Mouse (Mus musculus): ENCODE measurements at regions not wholly inside any gene's neighbourhood (a gene's known extent, or its start where the extent isn't known, plus 50 kb on each side); places are given as distances from the start of the nearest gene placed in this dataset.

- no peak for DNase-seq (ENCODE audit: low spot score)
These were observed 239.1 kb upstream of the Nsun2 start for GRCm38 (mm10) chr13:69294483-69294882.

GRCm38 (mm10) chr13:69303316-69303715 lies 230.2 kb upstream of the Nsun2 start:
- DNase-seq (ENCODE audit: low spot score): no peak

- no peak for DNase-seq (ENCODE audit: low spot score)
These were observed 203.0 kb upstream of the Nsun2 start for GRCm38 (mm10) chr13:69330412-69331000.

- DNase-seq (ENCODE audit: low spot score): no peak
These were observed 201.8 kb upstream of the Nsun2 start for GRCm38 (mm10) chr13:69331537-69332435.

GRCm38 (mm10) chr13:69343806-69344205 lies 189.7 kb upstream of the Nsun2 start:
- DNase-seq (ENCODE audit: low spot score): no peak

GRCm38 (mm10) chr13:69357435-69357834 lies 176.1 kb upstream of the Nsun2 start:
- no peak for DNase-seq (ENCODE audit: low spot score)

- no peak for DNase-seq (ENCODE audit: low spot score)
These were observed 167.6 kb upstream of the Nsun2 start for GRCm38 (mm10) chr13:69365880-69366490.

GRCm38 (mm10) chr13:69373101-69373815 lies 160.3 kb upstream of the Nsun2 start:
- DNase-seq (ENCODE audit: low spot score): no peak

GRCm38 (mm10) chr13:69373816-69374142 lies 159.8 kb upstream of the Nsun2 start:
- DNase-seq (ENCODE audit: low spot score): no peak

- DNase-seq (ENCODE audit: low spot score): peak; percentile 50
These were observed 153.1 kb upstream of the Nsun2 start for GRCm38 (mm10) chr13:69380403-69380802.

GRCm38 (mm10) chr13:69384767-69385166 lies 148.8 kb upstream of the Nsun2 start:
- DNase-seq (ENCODE audit: low spot score): no peak

GRCm38 (mm10) chr13:69392917-69393827 lies 140.4 kb upstream of the Nsun2 start:
- DNase-seq (ENCODE audit: low spot score): no peak

GRCm38 (mm10) chr13:69394544-69394943 lies 139.0 kb upstream of the Nsun2 start:
- DNase-seq (ENCODE audit: low spot score): peak; percentile 20

GRCm38 (mm10) chr13:69410359-69410758 lies 123.2 kb upstream of the Nsun2 start:
- no peak for DNase-seq (ENCODE audit: low spot score)

GRCm38 (mm10) chr13:69414813-69415212 lies 118.7 kb upstream of the Nsun2 start:
- no peak for DNase-seq (ENCODE audit: low spot score)

GRCm38 (mm10) chr13:69416726-69417125 lies 116.8 kb upstream of the Nsun2 start:
- no peak for DNase-seq (ENCODE audit: low spot score)

- no peak for DNase-seq (ENCODE audit: low spot score)
These were observed 115.6 kb upstream of the Nsun2 start for GRCm38 (mm10) chr13:69417855-69418478.

GRCm38 (mm10) chr13:69420166-69420565 lies 113.4 kb upstream of the Nsun2 start:
- DNase-seq (ENCODE audit: low spot score): no peak

GRCm38 (mm10) chr13:69421966-69422365 lies 111.6 kb upstream of the Nsun2 start:
- no peak for DNase-seq (ENCODE audit: low spot score)

- no peak for DNase-seq (ENCODE audit: low spot score)
These were observed 107.4 kb upstream of the Nsun2 start for GRCm38 (mm10) chr13:69426117-69426516.

- peak; percentile 26 for DNase-seq (ENCODE audit: low spot score)
These were observed 104.0 kb upstream of the Nsun2 start for GRCm38 (mm10) chr13:69429596-69429995.

Measured in yolk sac, embryonic 10.5 days (tissue).